Mouse (Mus musculus) intestine, embryonic 16.5 days (tissue): ENCODE data around the gene Tcp10c. TPM values are rescaled to one million over a fixed set of nuclear protein-coding genes. Genes with fewer than 3 reads are reported as not detected.

Experiments used
- polyA plus RNA-seq: library from polyadenylated mRNA; unstranded; fragments of >200 nt; fragmentation: Nextera tagmentation; extraction: Ambion mirVana; gene quantifications from 2 replicates; pipeline ENCODE4 v1.2.1, GENCODE M21; 2015

Gene Tcp10c
- polyA plus RNA-seq, 1 experiment from 2014 or later: not detected

Other genes with a start within 250 kb of the Tcp10c start
- gene Unc93a, start 222.8 kb upstream of the Tcp10c start, polyA plus RNA-seq: not detected in 2 replicates
- gene Smok2a, start 133.4 kb upstream of the Tcp10c start, polyA plus RNA-seq: not detected in 2 replicates
- gene Smok2b, start 124.3 kb upstream of the Tcp10c start, polyA plus RNA-seq: not detected in 2 replicates